Mouse (Mus musculus) hematopoietic multipotent progenitor cell, adult 10-12 weeks (in vitro differentiated cells): ENCODE results near the gene Glyatl3. TPM values are rescaled to one million over a fixed set of nuclear protein-coding genes. Genes with fewer than 3 reads are reported as not detected.

Experiments
- polyA plus RNA-seq: library from polyadenylated mRNA; stranded (reverse); fragments of >175 nt; gene quantifications from 2 replicates; pipeline ENCODE4 v1.2.3, GENCODE M21; 2012; ENCODE audit warnings: low replicate concordance

Gene Glyatl3
- not detected in 2 replicates for polyA plus RNA-seq

GRCm38 (mm10) chr17:40914250-40914649 lies at the start of gene Glyatl3:
Glyatl3 (minus strand) TSS chr17:40914350.

GRCm38 (mm10) chr17:40934420-40935231 lies 20.5 kb upstream of the Glyatl3 start, which contains the start of the genes Mut and Cenpq:
Mut (plus strand) TSS chr17:40934685.
Cenpq (minus strand) TSS chr17:40935047.

GRCm38 (mm10) chr17:40879924-40880691 lies 34.0 kb downstream of the Glyatl3 start, which contains the start of gene 9130008F23Rik:
9130008F23Rik (minus strand) TSS chr17:40880559.

Other genes starting within 250 kb of the Glyatl3 start
- gene Esp1, start 187.2 kb downstream of the Glyatl3 start, polyA plus RNA-seq = not detected in 2 replicates
- gene Crisp2, start 107.3 kb downstream of the Glyatl3 start, polyA plus RNA-seq = not detected in 2 replicates
- gene Rhag, start 103.2 kb downstream of the Glyatl3 start, polyA plus RNA-seq = 0.24 and 8.2 TPM in 2 replicates
- gene 9130008F23Rik, start 33.8 kb downstream of the Glyatl3 start, polyA plus RNA-seq = 0.48 TPM in 1 of 2 replicates, not detected in the other
- 0.49 and 1.2 TPM in 2 replicates for gene Mut, start 20.3 kb upstream of the Glyatl3 start, polyA plus RNA-seq
- gene Cenpq, start 20.7 kb upstream of the Glyatl3 start, polyA plus RNA-seq = 0.24 and 1.9 TPM in 2 replicates